10 mouse cellular contexts compared by ENCODE assay signal in the genomic region with DNA sequence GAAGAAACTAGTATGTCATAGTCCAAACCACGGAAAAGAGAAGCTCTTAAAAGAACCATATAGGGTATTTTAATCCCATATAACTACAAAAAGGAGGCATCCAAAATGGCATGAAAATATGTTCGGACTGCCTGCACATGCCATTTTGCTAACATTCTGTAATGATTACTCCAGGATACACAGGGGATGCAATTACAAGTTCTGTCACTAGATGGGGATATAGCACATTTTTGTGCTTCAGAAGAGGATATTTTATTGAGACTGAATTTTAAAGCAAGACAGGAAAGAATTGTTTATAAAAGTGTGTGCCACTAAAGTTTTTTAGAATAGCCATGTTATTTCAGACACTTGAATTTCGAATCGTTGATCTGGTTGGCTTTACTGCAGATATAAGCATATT. TPM values are rescaled to one million over a fixed set of nuclear protein-coding genes. Genes with fewer than 3 reads are reported as not detected.
DNase-seq lines count a peak whose midpoint lies in the region; ATAC-seq and TF ChIP-seq lines count a peak whose summit lies in the region.
"Had no signal": no experiment of that assay in that cellular context is flagged by ENCODE, and none has a peak within 500 bp of the region (broad histone marks: within the 10 kb centered on the region; RNA-seq: fewer than 3 reads in every experiment).

No protein-coding gene starts in this region.

- no peak overlapping the region for H3K27ac ChIP-seq in heart, adult 2 months
- no peak overlapping the region for H3K27ac ChIP-seq in heart, embryonic 11.5 days (ENCODE audit: low read depth, low read length)
- H3K27ac ChIP-seq in MEL (ENCODE audit: control insufficient read depth, low read depth, low read length), result no peak overlapping the region
- H3K27ac ChIP-seq: embryonic facial prominence, embryonic 12.5 days; macrophage had no signal

- intact Hi-C loops in heart, adult 2 months (cut with DNase I), result loop anchor here (1.0 kb wide), 1 partner anchor 155 kb away; no protein-coding TSS in a partner anchor

- H3K4me1 ChIP-seq in heart, adult 2 months (ENCODE audit: control insufficient read depth, insufficient read depth, low read length), result no peaks in the 10 kb centered on the region
- H3K4me1 ChIP-seq in heart, embryonic 11.5 days (ENCODE audit: control insufficient read depth, insufficient read depth, low read length), result no peaks in the 10 kb centered on the region
- H3K4me1 ChIP-seq in MEL (ENCODE audit: control insufficient read depth in 1 of 2, insufficient read depth in 2 of 2, low read length in 2 of 2), result no peaks in the 10 kb centered on the region
- H3K4me1 ChIP-seq: embryonic facial prominence, embryonic 12.5 days had no signal

- no peak for TF ChIP-seq EP300 in heart, adult 2 months (IDR thresholded peaks at IDR 0.05; ENCODE audit: insufficient read depth, low read depth, low read length)
- TF ChIP-seq EP300 in MEL (IDR thresholded peaks at IDR 0.05; ENCODE audit: low read depth in 1 of 2, low read length in 2 of 2), result no peak

- H3K4me3 ChIP-seq in heart, adult 2 months, result no peak overlapping the region
- no peak overlapping the region for H3K4me3 ChIP-seq in heart, embryonic 11.5 days (ENCODE audit: low read depth, low read length)
- H3K4me3 ChIP-seq in MEL (ENCODE audit: control insufficient read depth in 1 of 2, insufficient read depth in 1 of 2, low read depth in 2 of 2, low read length in 2 of 2), result no peak overlapping the region
- H3K4me3 ChIP-seq: embryonic facial prominence, embryonic 12.5 days had no signal

- no peak for DNase-seq in heart, adult 2 months
- DNase-seq in 3134 (ENCODE audit: extremely low read depth, insufficient read length, low spot score) (peak; percentile 14), MEL (ENCODE audit: low read depth, low spot score) (peak; percentile 87)
- DNase-seq in right cerebral cortex, postnatal 25 days, result no peak
- DNase-seq in adrenal gland, postnatal 4 days (ENCODE audit: low spot score in 2 of 2), result no peak

- WGBS in heart, adult 2 months, result 3% methylated on average over 4 of the region's 4 CpGs
- 10% methylated on average over 4 of the region's 4 CpGs for WGBS in heart, embryonic 11.5 days (ENCODE audit: insufficient replicate concordance)

- H3K36me3 ChIP-seq in heart, adult 2 months (ENCODE audit: control insufficient read depth, insufficient read depth, low read length), result no peaks in the 10 kb centered on the region
- no peaks in the 10 kb centered on the region for H3K36me3 ChIP-seq in heart, embryonic 11.5 days (ENCODE audit: control insufficient read depth, insufficient read depth, low read length)
- no peaks in the 10 kb centered on the region for H3K36me3 ChIP-seq in MEL (ENCODE audit: control insufficient read depth in 1 of 2, insufficient read depth in 2 of 2, low read length in 2 of 2)

- no peak overlapping the region for H3K4me2 ChIP-seq in heart, embryonic 11.5 days
- H3K4me2 ChIP-seq: embryonic facial prominence, embryonic 12.5 days had no signal

- peak; percentile 84 for TF ChIP-seq RAD21 in MEL (IDR thresholded peaks at IDR 0.05; ENCODE audit: low read depth, low read length)

- no peaks in the 10 kb centered on the region for H3K79me2 ChIP-seq in heart, adult 2 months (replicated peaks; ENCODE audit: control insufficient read depth, insufficient read depth, low read length)
- H3K79me2 ChIP-seq in MEL (ENCODE audit: control insufficient read depth, insufficient read depth, low read length, poor library complexity), result no peaks in the 10 kb centered on the region

- H3K27me3 ChIP-seq in heart, adult 2 months (ENCODE audit: control insufficient read depth, insufficient read depth, low read length), result no peaks in the 10 kb centered on the region
- H3K27me3 ChIP-seq in heart, embryonic 11.5 days (ENCODE audit: control insufficient read depth, insufficient read depth, low read length), result no peaks in the 10 kb centered on the region
- no peaks in the 10 kb centered on the region for H3K27me3 ChIP-seq in MEL (ENCODE audit: control insufficient read depth in 1 of 2, insufficient read depth in 2 of 2, low read length in 2 of 2)
- H3K27me3 ChIP-seq: embryonic facial prominence, embryonic 12.5 days had no signal

- H3K9ac ChIP-seq in heart, adult 2 months (ENCODE audit: low read depth, low read length), result no peak overlapping the region
- no peak overlapping the region for H3K9ac ChIP-seq in heart, embryonic 11.5 days (ENCODE audit: low read depth, low read length)
- no peak overlapping the region for H3K9ac ChIP-seq in MEL (ENCODE audit: control insufficient read depth, low read depth, low read length, poor library complexity, severe bottlenecking)
- H3K9ac ChIP-seq: embryonic facial prominence, embryonic 12.5 days had no signal

- ATAC-seq in heart, embryonic 11.5 days (replicated peaks; ENCODE audit: insufficient number of reproducible peaks, low FRiP score, low TSS enrichment), result no peak
- peak; percentile 73; the same call in 1 of the 2 replicates for ATAC-seq in erythroid progenitor cell, adult 5-6 weeks (replicated peaks; ENCODE audit: low FRiP score, poor library complexity, severe bottlenecking)
- peak; percentile 95 for ATAC-seq in megakaryocyte progenitor cell, adult 5-6 weeks (replicated peaks; ENCODE audit: poor library complexity)

- no peak for TF ChIP-seq POLR2A in heart, adult 2 months (IDR thresholded peaks at IDR 0.05; ENCODE audit: insufficient read depth, low read depth, low read length)
- no peak for TF ChIP-seq POLR2A in MEL (IDR thresholded peaks at IDR 0.05; ENCODE audit: control insufficient read depth in 1 of 2, insufficient read depth in 1 of 2, low read depth in 1 of 2, low read length in 2 of 2, poor library complexity in 1 of 2)

- no peaks in the 10 kb centered on the region for H3K9me3 ChIP-seq in heart, embryonic 11.5 days (replicated peaks; ENCODE audit: control insufficient read depth, low read length)
- no peaks in the 10 kb centered on the region for H3K9me3 ChIP-seq in MEL (replicated peaks; ENCODE audit: insufficient read depth, low read length)
- H3K9me3 ChIP-seq: embryonic facial prominence, embryonic 12.5 days had no signal

- peak; percentile 86 for TF ChIP-seq CTCF in heart, adult 2 months (IDR thresholded peaks at IDR 0.05)
- peak in 2 of 3 experiments; percentile 75 to 76; a peak in 4 of 6 replicates for TF ChIP-seq CTCF in MEL (IDR thresholded peaks at IDR 0.05 in 2 of 3, conservative IDR thresholded peaks at IDR 0.05 in 1 of 3; ENCODE audit: control insufficient read depth in 1 of 3, insufficient read depth in 1 of 3, low read depth in 2 of 3, low read length in 3 of 3, poor library complexity in 1 of 3, severe bottlenecking in 1 of 3)

TF ChIP-seq in MEL, 35 proteins besides CTCF, POLR2A, EP300 and RAD21:
- TF ChIP-seq ZMIZ1 (IDR thresholded peaks at IDR 0.05; ENCODE audit: low read depth, low read length), result no peak
- TF ChIP-seq MAX (IDR thresholded peaks at IDR 0.05; ENCODE audit: low read length), result no peak
- TF ChIP-seq SMC3 (IDR thresholded peaks at IDR 0.05; ENCODE audit: low read depth, low read length), result peak; percentile 79
- no peak for TF ChIP-seq MXI1 (IDR thresholded peaks at IDR 0.05; ENCODE audit: low read depth, low read length)
- no peak for TF ChIP-seq NRF1 (IDR thresholded peaks at IDR 0.05; ENCODE audit: insufficient read depth, low read depth, low read length, poor library complexity, severe bottlenecking)
- TF ChIP-seq CHD2 (IDR thresholded peaks at IDR 0.05; ENCODE audit: low read length), result no peak
- TF ChIP-seq ZC3H11A (IDR thresholded peaks at IDR 0.05; ENCODE audit: low read depth, low read length), result peak; percentile 76

RNA-seq across cellular contexts. Expression of a gene that starts 9.1 kb away (rescaled TPM):
- 10 to 100 TPM; 85.3 to 97.4 TPM for total RNA-seq in heart, adult 2 months (2021)
- polyA plus RNA-seq in heart, adult 2 months (2012; rRNA removed), result 8.2 and 12.5 TPM in 2 replicates
- 319 and 326 TPM in 2 replicates for polyA plus RNA-seq in heart, embryonic 11.5 days (2014; fragmentation: Nextera tagmentation; extraction: Ambion mirVana)
- 97.8 and 305 TPM in 2 replicates for total RNA-seq in MEL (2012; rRNA removed)
- 10 to 100 TPM in 1 of 2 experiments, not detected in 1; 84.5 TPM for polyA plus RNA-seq in MEL (2012; ENCODE audit: insufficient read depth in 1 of 2, insufficient read length in 2 of 2, low read depth in 1 of 2, low replicate concordance in 2 of 2, missing spikeins in 1 of 2)
- total RNA-seq in erythroid progenitor cell, adult 5-6 weeks (2015; ENCODE audit: low replicate concordance), result 177 and 186 TPM in 2 replicates
- 15.6 and 48.3 TPM in 2 replicates for total RNA-seq in erythroid progenitor cell, adult 5-6 weeks (2017; ENCODE audit: low replicate concordance)
- 915 and 1,007 TPM in 2 replicates for total RNA-seq in megakaryocyte progenitor cell, adult 5-6 weeks (2015)
- 102 and 149 TPM in 2 replicates for total RNA-seq in megakaryocyte progenitor cell, adult 5-6 weeks (2017)
- 100 to 1,000 TPM; 283 to 296 TPM for total RNA-seq in adrenal gland, postnatal 4 days (2021)

RNA-seq across cellular contexts. Expression of a gene that starts 33.3 kb away (rescaled TPM):
- total RNA-seq in heart, adult 2 months (2021), result 1 to 10 TPM in 1 of 2 experiments, under 1 TPM in 1; 0.89 to 1.0 TPM
- 0.57 and 1.3 TPM in 2 replicates for polyA plus RNA-seq in heart, adult 2 months (2012; rRNA removed)
- 14.1 and 19.3 TPM in 2 replicates for polyA plus RNA-seq in heart, embryonic 11.5 days (2014; fragmentation: Nextera tagmentation; extraction: Ambion mirVana)
- total RNA-seq in MEL (2012; rRNA removed), result 5.8 and 6.1 TPM in 2 replicates
- polyA plus RNA-seq in MEL (2012; ENCODE audit: insufficient read depth in 1 of 2, insufficient read length in 2 of 2, low read depth in 1 of 2, low replicate concordance in 2 of 2, missing spikeins in 1 of 2), result 1 to 10 TPM in 1 of 2 experiments, not detected in 1; 7.3 TPM
- total RNA-seq in erythroid progenitor cell, adult 5-6 weeks (2015; ENCODE audit: low replicate concordance), result 10.8 and 14.7 TPM in 2 replicates
- 10.1 and 16.0 TPM in 2 replicates for total RNA-seq in erythroid progenitor cell, adult 5-6 weeks (2017; ENCODE audit: low replicate concordance)
- total RNA-seq in megakaryocyte progenitor cell, adult 5-6 weeks (2015), result 2.1 and 3.0 TPM in 2 replicates
- 1.4 and 2.5 TPM in 2 replicates for total RNA-seq in megakaryocyte progenitor cell, adult 5-6 weeks (2017)
- 1 to 10 TPM; 4.6 to 5.9 TPM for total RNA-seq in adrenal gland, postnatal 4 days (2021)

Comparison
In these comparisons a context has a peak if more than half of its experiments do, and no peak if none do; other contexts are left out.
1. DNase-seq: peak in 3134 (single experiment) and MEL (single experiment); none in heart, adult 2 months (0 of 2), right cerebral cortex, postnatal 25 days (single experiment) and adrenal gland, postnatal 4 days (0 of 2).